Mouse (Mus musculus): ENCODE measurements around the gene Dnajc19. TPM values are rescaled to one million over a fixed set of nuclear protein-coding genes. Genes with fewer than 3 reads are reported as not detected.

Dnajc19 gene
- polyA plus RNA-seq, 1 experiment from 2014 or later: 165 TPM

Other genes with a start within 250 kb of the Dnajc19 start
- 6.3 and 6.7 TPM in 2 replicates for gene Ccdc39, start 237.0 kb downstream of the Dnajc19 start, polyA plus RNA-seq (2014; fragmentation: Nextera tagmentation; extraction: Ambion mirVana)
- gene Fxr1, start 61.4 kb downstream of the Dnajc19 start, polyA plus RNA-seq (2014; fragmentation: Nextera tagmentation; extraction: Ambion mirVana): 85.9 and 98.9 TPM in 2 replicates

Measured in embryonic facial prominence, embryonic 11.5 days (tissue).